Mouse (Mus musculus) spleen, adult 2 months (tissue): ENCODE results near the gene Rbfox1.

Experiments used
- CTCF ChIP-seq: fragments of 200-500 bp; IDR thresholded peaks from 2 replicates; pipeline ENCODE4 v1.5.1; 2011; ENCODE audit warnings: mild to moderate bottlenecking, inconsistent platforms; ENCODE audit not compliant: insufficient read depth, insufficient read length, insufficient replicate concordance; ENCODE audit errors: extremely low read depth
- POLR2A ChIP-seq: fragments of 200-500 bp; IDR thresholded peaks from 2 replicates; pipeline ENCODE4 v1.6.1; 2011; ENCODE audit warnings: low read depth, low read length, inconsistent platforms

- no peak for TF ChIP-seq POLR2A
- no peak for TF ChIP-seq CTCF
Observed at GRCm38 (mm10) chr16:6648753-6649152, 763.6 kb downstream of the Rbfox1 start.
